Mouse (Mus musculus) embryonic facial prominence, embryonic 10.5 days (tissue): Measurements from ENCODE around the gene Angptl1. TPM values are rescaled to one million over a fixed set of nuclear protein-coding genes. Genes with fewer than 3 reads are reported as not detected.

Experiments used
- DNase-seq: peaks from one replicate; pipeline ENCODE4 v3.0.0-alpha.2; 2017; ENCODE audit warnings: low spot score
- H3K27ac ChIP-seq: fragments of 300-500 bp; sonication (generic); replicated peaks from 2 replicates; pipeline ENCODE4 v1.5.1; 2016; ENCODE audit warnings: mild to moderate bottlenecking
- H3K27me3 ChIP-seq: fragments of 300-500 bp; sonication (generic); replicated peaks from 2 replicates; pipeline ENCODE4 v1.6.1; 2016; ENCODE audit warnings: low read depth, mild to moderate bottlenecking; ENCODE audit not compliant: poor library complexity, severe bottlenecking
- H3K36me3 ChIP-seq: fragments of 300-500 bp; sonication (generic); replicated peaks from 2 replicates; pipeline ENCODE4 v1.6.1; 2016; ENCODE audit warnings: mild to moderate bottlenecking, moderate library complexity
- H3K4me1 ChIP-seq: fragments of 300-500 bp; sonication (generic); 2 replicates; pipeline ENCODE4 v1.6.1; 2016
- H3K4me3 ChIP-seq: fragments of 300-500 bp; sonication (generic); 2 replicates; pipeline ENCODE4 v1.5.1; 2016; ENCODE audit warnings: mild to moderate bottlenecking, moderate library complexity
- H3K9me3 ChIP-seq: fragments of 300-500 bp; sonication (generic); 2 replicates; pipeline ENCODE4 v1.6.1; 2016; ENCODE audit warnings: mild to moderate bottlenecking
- WGBS: fragments of 180-500 bp; shearing (Covaris S2); methylation state at CpG from one replicate; pipeline ENCODE4 v1.1.7; 2016; 5-methylcytosine and 5-hydroxymethylcytosine counted together
- polyA plus RNA-seq: library from polyadenylated mRNA; unstranded; fragments of >200 nt; fragmentation: Nextera tagmentation; extraction: Ambion mirVana; gene quantifications from 2 replicates; pipeline ENCODE4 v1.2.1, GENCODE M21; 2016

Angptl1 gene
- polyA plus RNA-seq, 1 experiment from 2014 or later, result 5.6 TPM

GRCm38 (mm10) chr1:156888830-156889229 is 50.5 kb downstream of the Angptl1 start:
- WGBS, result 87% methylated on average over 4 of the region's 4 CpGs
- H3K9me3 ChIP-seq, result no peaks in the 10 kb centered on the region
- no peaks in the 10 kb centered on the region for H3K27me3 ChIP-seq
- H3K27ac ChIP-seq, result no peak overlapping the region
- H3K4me1 ChIP-seq, result no peaks in the 10 kb centered on the region
- peaks cover 63% of the 10 kb centered on the region for H3K36me3 ChIP-seq
- DNase-seq, result no peak
- no peak overlapping the region for H3K4me3 ChIP-seq

DNA sequence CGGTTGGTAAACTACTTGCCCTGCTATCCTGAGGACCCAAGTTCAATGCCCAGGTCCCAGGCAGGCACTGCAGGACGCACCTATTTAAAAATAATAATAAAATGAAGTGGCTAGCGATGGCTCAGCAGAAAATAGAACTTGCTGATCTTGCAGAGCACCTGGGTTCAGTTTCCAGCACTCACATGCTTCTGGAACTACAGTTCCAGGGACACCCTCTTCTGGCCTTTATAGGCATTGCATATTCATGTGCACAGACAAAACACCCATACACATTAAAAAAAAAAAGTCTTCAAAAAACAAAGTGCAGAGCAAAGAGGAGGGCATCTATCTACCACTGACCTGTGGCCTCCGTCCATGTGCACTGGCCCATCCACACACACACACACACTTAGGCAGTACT is 53.2 kb downstream of the Angptl1 start:
- Histone ChIP-seq H3K9me3 (no peaks in the 10 kb centered on the region), H3K27ac (no peak overlapping the region)
- DNase-seq, result no peak

GRCm38 (mm10) chr1:156901689-156902088 is 63.3 kb downstream of the Angptl1 start:
- Histone ChIP-seq H3K4me3 (no peak overlapping the region), H3K27ac (no peak overlapping the region), H3K36me3 (peaks cover 67% of the 10 kb centered on the region), H3K27me3 (no peaks in the 10 kb centered on the region), H3K9me3 (no peaks in the 10 kb centered on the region), H3K4me1 (no peaks in the 10 kb centered on the region)
- no peak for DNase-seq
- WGBS, result 88% methylated on average over 6 of the region's 6 CpGs

More for the DNA sequence above, 53.2 kb downstream of the Angptl1 start:
- WGBS, result 91% methylated on average over 4 of the region's 4 CpGs
- H3K4me3 ChIP-seq, result no peak overlapping the region
- H3K36me3 ChIP-seq, result peaks cover 49% of the 10 kb centered on the region
- H3K4me1 ChIP-seq, result no peaks in the 10 kb centered on the region
- no peaks in the 10 kb centered on the region for H3K27me3 ChIP-seq

GRCm38 (mm10) chr1:156903899-156904298 is 65.5 kb downstream of the Angptl1 start:
- no peak for DNase-seq
- WGBS, result 93% methylated on average over 3 of the region's 3 CpGs
- Histone ChIP-seq H3K4me3 (no peak overlapping the region), H3K27me3 (no peaks in the 10 kb centered on the region), H3K27ac (no peak overlapping the region), H3K4me1 (no peaks in the 10 kb centered on the region), H3K36me3 (peaks cover 62% of the 10 kb centered on the region), H3K9me3 (no peaks in the 10 kb centered on the region)

DNA sequence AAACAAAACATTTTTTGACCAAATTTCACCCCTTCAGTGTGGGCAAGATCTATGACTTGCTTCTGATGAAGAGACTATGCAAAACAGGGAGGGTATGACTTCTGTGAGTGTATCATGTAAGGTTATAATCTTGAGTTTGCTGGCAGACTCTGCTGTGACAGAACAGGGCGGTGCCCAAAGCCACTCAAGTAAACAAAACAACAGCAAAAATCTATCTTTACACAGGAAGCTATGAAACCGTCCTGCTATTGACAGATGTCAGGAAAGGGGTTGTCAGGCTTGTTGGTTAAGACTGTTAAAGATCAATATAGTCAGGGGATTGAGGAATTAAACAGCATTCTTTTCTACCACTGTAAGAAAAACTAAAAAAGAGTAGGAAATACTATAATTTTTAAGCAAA is 67.3 kb downstream of the Angptl1 start:
- no peaks in the 10 kb centered on the region for H3K4me1 ChIP-seq
- DNase-seq, result no peak
- WGBS, result 83% methylated on average over 2 of the region's 2 CpGs
- H3K36me3 ChIP-seq, result peaks cover 45% of the 10 kb centered on the region
- H3K4me3 ChIP-seq, result no peak overlapping the region
- H3K9me3 ChIP-seq, result no peaks in the 10 kb centered on the region
- no peaks in the 10 kb centered on the region for H3K27me3 ChIP-seq
- H3K27ac ChIP-seq, result no peak overlapping the region

DNA sequence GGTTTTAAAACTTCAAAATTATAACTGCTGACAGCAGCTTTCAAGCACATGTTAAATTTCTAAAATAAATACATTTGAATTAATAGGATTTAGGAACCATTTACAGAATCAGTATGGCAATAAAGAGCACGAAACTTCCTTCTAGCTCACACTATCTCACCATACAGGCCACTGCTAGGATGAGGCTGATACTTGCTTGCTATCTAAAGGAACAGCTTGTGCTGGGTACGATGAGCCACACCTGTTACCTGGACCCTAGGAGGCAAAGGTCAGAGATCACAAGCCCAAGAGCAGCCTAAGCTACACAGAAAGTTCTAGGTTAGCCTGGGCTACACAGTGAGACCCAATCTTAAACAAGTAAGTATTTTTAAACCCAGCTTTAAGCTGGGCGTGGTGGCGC is 70.9 kb downstream of the Angptl1 start:
- WGBS, result 90% methylated on average over 4 of the region's 4 CpGs

DNA sequence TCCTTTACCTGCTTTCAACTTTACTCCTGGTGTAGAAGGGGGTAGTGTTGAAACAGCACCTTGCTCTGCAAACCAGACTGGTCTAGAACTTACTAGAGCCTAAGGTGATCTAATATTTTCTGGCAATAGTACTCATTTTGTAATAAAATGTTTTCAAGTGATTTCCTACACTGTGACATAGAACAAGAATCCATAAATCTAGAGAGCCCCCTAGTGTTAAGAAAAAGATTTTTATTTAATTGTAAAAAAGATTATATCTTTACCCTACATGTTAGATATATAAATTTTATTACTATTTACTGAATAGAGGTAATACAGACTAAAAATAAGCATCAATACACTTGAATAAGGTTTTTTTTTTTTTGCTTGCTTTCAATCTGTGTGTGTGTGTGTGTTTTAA is 71.5 kb downstream of the Angptl1 start:
- Histone ChIP-seq H3K27me3 (no peaks in the 10 kb centered on the region), H3K4me3 (no peak overlapping the region), H3K27ac (no peak overlapping the region), H3K36me3 (peaks cover 24% of the 10 kb centered on the region), H3K9me3 (no peaks in the 10 kb centered on the region), H3K4me1 (peaks cover 5% of the 10 kb centered on the region; the same call in 1 of the 2 replicates)
- no peak for DNase-seq

More for the DNA sequence above, 70.9 kb downstream of the Angptl1 start:
- Histone ChIP-seq H3K4me1 (peaks cover 2% of the 10 kb centered on the region; the same call in 1 of the 2 replicates), H3K27ac (no peak overlapping the region), H3K9me3 (no peaks in the 10 kb centered on the region), H3K4me3 (no peak overlapping the region), H3K36me3 (peaks cover 24% of the 10 kb centered on the region), H3K27me3 (no peaks in the 10 kb centered on the region)
- no peak for DNase-seq

Other genes with a start within 250 kb of the Angptl1 start
- gene Tor3a, start 164.2 kb upstream of the Angptl1 start, polyA plus RNA-seq, result 3.5 and 4.6 TPM in 2 replicates
- gene Fam20b, start 119.5 kb upstream of the Angptl1 start, polyA plus RNA-seq, result 17.8 and 18.0 TPM in 2 replicates
- 84.0 and 90.1 TPM in 2 replicates for gene Ralgps2, start 101.1 kb downstream of the Angptl1 start, polyA plus RNA-seq